Mouse (Mus musculus) spleen, adult 12 weeks (tissue): ENCODE results near the gene 3110040M04Rik.

Experiments
- DNase-seq: peaks from one replicate; pipeline ENCODE4 v3.0.0; 2022; ENCODE audit warnings: low spot score

3110040M04Rik gene

DNA sequence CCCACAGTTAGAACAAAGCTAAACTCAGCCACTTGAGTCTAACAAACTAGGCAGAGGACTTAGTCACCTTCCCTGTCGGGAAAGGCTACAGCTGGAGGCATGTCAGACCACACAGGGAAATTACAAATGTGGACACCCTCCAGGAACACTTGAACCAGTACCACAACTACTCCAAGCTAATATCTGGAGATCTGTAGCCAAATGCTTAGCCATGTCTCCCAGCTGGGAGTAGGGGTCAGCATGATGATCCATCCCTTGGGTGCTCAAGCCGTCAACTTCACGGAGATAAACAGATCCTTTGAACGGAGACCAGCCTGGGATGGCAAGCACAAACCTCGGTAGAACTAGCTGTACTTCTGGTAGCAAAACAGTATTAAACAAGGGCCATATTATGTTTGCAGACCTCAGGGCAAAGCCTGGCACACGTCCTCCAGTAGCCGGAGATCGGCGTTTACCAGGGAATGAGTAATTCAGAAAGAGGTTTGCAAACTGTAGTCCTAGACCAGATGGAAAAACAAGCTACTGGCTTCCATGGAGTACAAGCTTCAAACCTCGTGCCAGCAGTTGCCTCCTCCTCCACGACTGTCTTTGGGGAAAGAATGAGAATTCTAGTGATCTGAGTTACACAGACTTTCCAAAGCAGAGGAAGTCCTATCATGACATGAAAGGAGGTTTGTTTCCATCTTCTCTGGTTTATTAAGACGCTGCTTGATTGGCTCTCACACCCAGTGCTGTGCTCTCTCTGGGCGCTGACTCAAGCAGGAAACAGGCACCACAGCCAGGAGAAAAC, 32.4 kb downstream of the 3110040M04Rik start:
- DNase-seq: no peak

DNA sequence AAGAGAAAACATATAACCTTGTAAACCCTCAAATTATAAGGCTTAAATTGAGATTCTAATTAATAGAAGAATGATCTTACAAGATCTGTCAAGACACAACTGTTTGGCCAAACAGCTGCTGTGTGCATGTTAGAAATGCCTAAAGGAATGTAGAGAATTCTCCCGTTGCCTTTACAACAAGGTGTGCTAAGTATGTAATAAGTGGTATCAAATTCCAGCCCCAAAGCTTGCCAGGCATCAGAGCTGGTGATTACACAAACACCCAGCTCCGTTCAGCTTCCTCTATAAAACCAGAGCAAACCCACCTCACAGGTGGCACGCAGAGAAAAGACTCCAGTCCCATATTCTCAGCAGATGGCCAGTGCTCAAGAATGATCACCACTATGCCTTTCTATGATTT, 33.9 kb downstream of the 3110040M04Rik start:
- DNase-seq: no peak

DNA sequence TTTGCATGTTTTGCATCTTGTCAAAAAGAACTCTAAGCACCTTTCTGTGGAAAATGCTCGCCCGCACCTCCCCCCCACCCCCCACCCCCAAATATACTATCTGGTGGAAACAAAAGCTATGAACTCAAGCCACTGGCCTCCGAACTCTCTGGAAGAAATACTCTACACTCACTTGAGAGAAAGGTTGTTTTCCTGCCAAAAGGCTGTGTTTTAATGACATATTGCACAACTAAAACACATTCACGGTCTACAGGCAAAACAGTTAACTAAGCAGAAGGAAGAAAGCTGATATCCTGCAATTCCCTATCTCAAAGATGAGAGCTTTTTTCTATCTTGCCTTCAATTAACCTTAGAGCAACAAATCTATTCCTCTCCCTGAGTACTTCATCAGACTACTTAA, 39.4 kb downstream of the 3110040M04Rik start:
- no peak for DNase-seq

GRCm38 (mm10) chr1:151244013-151244412, 40.1 kb downstream of the 3110040M04Rik start:
- no peak for DNase-seq

DNA sequence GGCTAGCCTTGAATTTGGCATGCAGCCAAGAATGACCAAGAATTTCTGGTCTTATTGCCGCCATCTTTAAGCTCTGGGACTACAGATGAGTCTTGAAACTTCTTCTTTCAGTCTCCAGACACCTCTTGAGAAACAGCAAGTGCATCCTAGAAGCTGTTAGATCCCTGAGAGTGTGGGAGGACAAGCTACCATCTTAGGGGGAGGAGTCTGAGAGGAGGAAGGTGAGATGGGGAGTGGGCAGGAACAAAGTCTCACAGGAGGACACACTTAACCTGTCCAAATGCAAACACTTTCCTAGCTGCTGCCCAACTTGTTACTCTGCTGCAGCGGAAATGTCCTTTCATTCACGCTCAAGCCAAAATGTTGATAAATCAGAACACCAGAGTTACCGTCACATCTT, 40.8 kb downstream of the 3110040M04Rik start:
- DNase-seq: no peak

DNA sequence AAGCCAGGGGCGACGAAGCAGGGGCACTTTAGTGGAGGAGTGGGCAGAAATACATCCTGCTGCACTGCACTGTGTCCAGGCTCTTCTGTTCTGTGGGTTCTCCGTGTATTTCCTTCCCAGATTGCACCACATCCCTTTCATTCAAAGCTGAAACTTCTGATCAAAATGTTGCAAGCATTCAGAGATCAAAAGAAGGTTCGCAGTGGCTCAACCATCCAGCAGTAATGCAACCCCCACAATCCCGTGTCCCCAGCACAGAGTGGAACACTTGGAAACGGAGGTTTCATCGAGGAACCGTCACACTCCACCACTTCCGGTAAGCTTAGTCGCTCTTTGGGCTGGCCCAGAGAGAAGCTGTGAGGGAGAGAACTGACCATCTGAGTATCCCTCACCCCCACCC, 41.2 kb downstream of the 3110040M04Rik start:
- no peak for DNase-seq

- no peak for DNase-seq
Observed at GRCm38 (mm10) chr1:151245846-151246245, 41.9 kb downstream of the 3110040M04Rik start.

DNA sequence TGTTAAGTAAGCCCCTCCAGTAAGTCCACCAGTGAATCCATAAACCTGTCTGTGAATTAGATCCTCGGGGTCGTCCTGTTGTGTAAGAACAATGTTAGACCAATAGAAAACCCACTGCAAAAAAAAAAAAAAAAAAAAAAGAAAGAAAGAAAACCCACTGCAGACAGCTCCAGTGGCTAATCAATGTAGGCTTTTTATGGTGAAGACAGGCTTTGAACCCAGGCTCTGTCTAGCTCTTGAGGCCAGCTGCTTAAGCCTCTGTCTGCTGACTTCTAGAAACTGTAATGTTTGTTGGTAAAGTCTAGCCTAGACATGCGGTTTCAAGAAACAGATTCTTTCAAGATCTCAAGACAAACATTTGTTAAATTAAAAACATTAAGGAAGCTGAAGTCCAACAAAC, 46.2 kb downstream of the 3110040M04Rik start:
- no peak for DNase-seq

- DNase-seq: no peak
Observed at GRCm38 (mm10) chr1:151250529-151251193, 46.7 kb downstream of the 3110040M04Rik start.

DNA sequence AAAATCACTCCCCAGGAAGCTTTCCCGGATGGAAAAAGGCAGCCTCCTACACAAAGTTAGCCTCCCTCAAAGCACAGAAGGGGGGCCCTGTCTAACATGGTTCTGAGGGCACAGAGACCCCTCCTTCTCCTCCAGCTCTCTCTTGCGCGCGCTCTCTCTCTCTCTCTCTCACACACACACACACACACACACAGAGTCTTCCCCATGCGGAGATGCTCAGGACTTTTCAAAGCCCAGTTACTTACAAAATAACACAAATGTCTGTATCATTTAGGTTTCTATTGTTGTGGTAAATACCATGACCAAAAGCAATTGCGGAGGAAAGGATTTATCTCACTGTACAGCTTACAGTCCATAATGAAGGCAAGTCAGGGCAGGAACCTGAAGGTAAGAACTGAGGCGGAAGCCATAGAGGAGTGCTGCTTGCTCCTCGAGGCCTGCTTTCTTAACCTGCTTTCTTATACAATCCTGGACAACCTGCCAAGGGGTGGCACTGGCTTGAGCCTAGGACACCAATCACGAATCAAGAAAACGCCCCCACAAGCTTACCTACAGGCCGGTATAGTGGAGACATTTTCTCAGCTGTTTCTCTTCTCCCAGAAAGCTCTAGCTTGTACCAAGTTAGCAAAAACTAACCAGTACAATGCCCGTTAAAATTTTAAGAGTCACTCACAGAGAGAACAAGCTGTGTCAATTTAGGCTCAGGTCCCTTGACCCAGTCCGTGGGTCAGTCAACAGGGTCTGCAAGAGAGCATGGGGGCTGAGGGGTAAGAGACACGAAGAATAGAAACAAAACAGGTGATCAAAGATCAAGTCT, 47.5 kb downstream of the 3110040M04Rik start:
- no peak for DNase-seq
